Mouse (Mus musculus): Measurements from ENCODE around the gene Tmem98.

DNA sequence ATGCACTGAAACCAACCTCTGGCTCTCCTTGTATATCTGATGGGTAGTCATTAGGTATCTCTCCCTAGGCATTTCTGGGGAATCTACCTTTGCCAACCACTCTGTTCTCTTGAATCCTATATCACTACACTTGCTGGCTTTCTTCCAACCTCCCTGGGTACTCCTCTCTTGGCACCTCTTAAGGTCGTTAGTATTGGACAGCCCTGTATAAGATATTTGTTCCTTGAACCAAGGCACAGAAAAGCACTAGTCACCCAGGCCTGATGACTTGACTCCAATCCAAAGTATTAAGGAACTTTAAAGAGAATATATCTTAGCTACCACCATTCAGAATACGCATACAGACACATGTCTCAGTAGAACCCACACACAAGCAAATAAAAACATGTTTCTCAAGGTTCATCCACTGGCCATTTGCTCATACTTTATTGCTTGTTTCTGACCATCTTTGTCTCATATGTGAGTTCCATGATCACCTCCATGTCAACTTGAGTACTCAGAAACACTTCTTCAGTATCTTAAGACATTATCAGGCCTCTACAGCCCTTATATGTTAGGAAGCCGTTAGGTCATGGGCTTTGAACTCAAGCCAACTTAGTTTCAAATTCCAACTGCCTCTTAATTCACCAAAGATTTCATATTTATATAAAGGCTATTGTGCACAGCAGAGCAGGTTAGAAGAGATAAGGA is 48.5 kb upstream of the Tmem98 start:
- no peak for TF ChIP-seq SMC3 (IDR thresholded peaks at IDR 0.05; ENCODE audit: low read depth, low read length)
- no peak for TF ChIP-seq MYC (IDR thresholded peaks at IDR 0.05; ENCODE audit: low read depth, low read length)
- TF ChIP-seq POLR2AphosphoS2 (IDR thresholded peaks at IDR 0.05; ENCODE audit: low read depth, low read length): no peak
- TF ChIP-seq MAX (IDR thresholded peaks at IDR 0.05; ENCODE audit: low read length): no peak
